Mouse (Mus musculus): Measurements from ENCODE around the gene Cenpt.

The Cenpt gene

DNA sequence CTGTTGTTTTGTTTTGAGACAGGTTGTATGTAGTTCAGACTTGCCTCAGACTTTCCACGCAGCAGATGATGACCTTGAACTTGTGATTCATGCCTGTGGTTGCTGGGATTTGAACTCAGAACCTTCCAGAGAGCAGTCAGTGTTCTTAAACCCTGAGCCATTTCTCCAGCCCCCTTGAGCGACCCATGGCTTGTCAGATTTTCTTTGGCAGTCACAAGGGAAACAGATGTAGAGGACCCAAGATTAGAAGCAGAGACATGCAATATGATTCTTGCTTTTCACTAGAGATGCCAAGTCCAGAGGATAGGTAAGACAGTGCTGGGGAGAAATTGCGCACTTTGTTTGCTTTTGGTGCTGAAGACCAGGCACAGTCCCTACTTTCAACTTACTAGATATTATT is at the start of gene Cenpt:
Gene Cenpt (minus strand): TSS at position 101 of the 400 bp plus-strand sequence.
- DNase-seq: no peak

DNA sequence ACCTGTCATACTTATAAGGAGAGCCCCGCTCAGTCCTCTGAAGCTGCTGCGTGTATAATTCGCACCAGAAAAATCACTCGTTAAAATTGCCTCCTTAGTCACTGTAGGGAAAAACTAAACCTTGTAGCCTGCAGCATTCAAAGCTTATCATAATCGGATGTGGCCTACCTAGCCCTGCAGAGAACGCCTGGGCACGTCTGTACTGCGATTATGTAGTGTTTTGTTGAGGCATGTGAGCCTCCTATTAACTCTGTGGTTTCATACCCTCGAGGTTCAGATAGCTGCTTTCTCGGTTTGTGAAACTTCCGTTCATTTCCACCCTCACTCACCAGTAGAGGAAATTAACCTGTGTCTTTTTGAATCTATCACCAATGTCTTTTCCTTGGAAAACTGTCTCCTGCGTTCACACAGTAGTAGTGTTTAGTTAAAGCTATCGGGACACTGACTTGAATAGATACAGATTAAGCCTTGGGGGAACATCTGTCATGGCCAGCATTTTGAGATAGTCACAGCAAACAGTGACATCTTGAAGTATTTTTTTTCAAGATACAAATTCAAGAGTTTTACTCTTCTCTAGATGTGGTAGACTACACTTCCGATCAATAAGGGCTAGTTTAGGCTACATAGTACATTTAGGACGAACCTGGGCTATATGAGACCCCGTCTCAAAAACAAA is 48.0 kb upstream of the Cenpt start:
- no peak for DNase-seq

GRCm38 (mm10) chr8:105900180-105900940 is 47.3 kb upstream of the Cenpt start, which contains the start of gene Pskh1:
Gene Pskh1 (plus strand): TSS chr8:105900441.
- peak; percentile 94 for DNase-seq

DNA sequence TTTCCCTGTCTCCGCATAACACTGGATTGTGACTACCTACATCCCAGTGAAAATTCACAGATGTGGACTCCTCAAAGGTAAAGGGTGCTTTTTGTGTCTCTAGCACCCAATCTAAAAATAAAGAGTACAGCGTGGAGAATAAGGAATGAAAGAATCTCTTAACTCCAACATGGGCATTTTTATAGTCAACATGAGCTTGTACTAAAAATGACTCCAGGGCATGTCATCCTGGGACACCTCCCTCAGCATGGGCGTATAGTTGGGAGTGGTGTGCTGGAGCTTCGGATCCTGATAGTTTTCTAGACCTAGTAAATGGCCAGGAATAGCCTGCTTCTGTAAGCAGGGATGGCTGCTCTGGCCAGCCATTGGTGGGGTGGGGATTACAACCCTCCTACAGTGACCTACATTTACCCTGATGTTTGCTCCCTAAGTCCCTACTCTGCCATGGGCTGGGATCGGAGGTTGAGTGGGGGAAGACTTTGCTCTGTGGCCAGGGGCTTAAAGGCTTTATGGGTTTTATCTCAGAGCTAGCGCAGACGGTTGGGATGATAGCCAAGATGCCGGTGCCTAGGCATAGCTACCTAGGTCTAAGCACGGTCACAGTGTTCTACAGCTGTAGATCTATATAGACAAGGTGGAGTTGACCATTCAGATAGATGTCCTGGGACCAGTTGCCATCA is 44.9 kb upstream of the Cenpt start:
- no peak for DNase-seq

DNA sequence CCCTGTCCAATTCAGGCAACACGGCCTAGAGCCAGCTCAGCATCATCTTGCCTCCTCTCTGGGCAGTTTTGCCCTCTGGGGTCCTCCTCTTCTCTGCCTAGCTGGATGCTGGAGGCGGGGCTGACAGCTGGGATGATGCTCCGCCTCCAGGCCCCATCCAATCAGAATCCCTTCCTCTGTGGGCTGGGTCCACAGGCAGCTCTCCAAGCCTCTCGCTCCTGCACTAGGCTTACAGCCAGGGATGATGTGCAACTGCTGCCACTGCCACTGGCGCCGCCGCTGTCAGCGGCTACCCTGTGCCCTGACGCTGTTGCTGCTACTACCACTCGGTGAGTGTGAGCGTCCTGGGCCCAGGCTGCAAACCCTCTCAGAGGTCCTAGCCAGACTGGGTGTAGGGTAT is 40.3 kb upstream of the Cenpt start, which contains the start of gene Nrn1l:
Gene Nrn1l (plus strand): TSS at position 229 of the 400 bp plus-strand sequence.
- DNase-seq: peak; percentile 63

DNA sequence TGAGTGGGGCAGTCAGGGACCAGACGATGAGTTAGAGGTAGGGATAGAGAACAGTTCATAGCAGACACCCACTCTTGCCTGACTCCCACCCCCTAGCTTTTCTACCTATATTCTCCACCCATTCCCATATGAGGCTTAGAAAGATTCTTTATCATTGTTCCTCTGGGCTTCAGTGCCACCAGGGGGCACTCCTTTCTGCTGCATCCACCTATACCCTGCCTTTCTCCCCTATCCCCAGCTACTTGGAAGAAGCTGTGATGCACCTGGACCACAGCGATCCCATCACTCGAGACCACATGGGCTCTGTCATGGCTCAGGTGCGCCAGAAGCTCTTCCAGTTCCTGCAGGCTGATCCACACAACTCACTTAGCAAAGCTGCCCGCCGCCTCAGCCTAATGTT is 39.4 kb upstream of the Cenpt start:
- peak; percentile 31 for DNase-seq

DNA sequence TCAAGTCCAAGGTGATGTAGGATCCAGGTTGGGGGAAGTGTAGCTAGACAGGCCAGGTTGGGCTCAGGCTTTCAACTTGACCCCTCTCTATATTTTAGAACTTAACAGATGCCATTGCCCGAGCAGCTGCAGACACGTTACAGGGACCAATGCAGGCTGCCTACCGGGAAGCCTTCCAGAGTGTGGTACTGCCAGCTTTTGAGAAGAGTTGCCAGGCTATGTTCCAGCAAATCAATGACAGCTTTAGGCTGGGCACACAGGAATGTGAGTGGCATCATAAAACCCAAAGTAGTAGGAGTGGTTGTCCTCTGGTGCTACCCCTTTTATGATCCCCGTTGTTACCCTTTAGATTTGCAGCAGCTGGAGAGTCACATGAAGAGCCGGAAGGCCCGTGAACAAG is 37.8 kb upstream of the Cenpt start:
- no peak for DNase-seq

DNA sequence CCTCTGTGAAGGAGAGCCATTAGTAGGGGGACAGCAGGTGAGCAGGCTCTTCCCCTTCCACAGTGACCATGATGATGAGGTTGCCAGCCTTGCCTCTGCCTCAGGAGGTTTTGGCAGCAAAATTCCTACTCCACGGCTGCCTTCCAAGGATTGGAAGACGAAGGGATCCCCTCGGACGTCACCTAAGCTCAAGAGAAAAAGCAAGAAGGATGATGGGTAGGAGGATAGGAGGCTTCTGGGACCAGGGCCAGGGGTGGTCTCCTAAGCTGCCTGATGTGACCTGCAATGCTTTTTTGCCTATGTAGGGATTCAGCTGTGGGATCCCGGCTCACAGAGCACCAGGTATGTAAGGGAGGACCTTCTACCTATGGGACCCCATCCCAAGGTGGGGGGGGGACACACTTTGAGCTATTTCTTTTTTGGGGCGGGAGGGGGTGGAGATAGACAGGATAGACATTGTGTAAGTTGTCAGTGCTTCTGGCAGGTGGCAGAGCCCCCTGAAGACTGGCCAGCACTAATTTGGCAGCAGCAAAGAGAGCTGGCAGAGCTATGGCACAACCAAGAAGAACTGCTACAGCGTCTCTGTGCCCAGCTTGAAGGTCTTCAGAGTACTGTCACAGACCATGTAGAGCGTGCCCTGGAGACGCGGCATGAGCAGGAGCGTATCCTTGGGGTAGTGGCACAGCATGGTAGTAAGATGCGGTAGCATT is 36.8 kb upstream of the Cenpt start:
- DNase-seq: no peak

GRCm38 (mm10) chr8:105880754-105881520 is 27.9 kb upstream of the Cenpt start, which contains the start of gene Edc4:
Gene Edc4 (plus strand): TSS chr8:105880881.
- DNase-seq: peak; percentile 91

DNA sequence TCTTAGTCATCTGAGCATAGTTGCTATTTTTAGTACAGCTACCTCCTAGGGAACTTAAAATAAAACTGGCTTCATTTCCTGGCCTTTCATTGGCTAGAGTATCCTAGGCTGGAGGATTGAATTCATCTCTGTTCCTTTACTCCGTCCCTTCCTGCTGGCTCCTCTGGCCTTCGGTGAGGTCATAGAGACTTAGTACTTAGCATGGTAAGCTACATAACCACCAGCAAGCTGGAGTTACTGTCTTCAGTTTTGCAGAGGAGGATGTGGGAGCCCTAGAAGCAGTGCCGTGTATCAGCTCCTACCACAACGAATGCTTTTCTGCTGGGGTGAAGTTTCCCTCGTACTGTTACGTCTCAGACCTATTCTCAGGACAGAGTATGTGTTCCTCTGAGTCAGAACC is 21.2 kb upstream of the Cenpt start:
- no peak for DNase-seq

DNA sequence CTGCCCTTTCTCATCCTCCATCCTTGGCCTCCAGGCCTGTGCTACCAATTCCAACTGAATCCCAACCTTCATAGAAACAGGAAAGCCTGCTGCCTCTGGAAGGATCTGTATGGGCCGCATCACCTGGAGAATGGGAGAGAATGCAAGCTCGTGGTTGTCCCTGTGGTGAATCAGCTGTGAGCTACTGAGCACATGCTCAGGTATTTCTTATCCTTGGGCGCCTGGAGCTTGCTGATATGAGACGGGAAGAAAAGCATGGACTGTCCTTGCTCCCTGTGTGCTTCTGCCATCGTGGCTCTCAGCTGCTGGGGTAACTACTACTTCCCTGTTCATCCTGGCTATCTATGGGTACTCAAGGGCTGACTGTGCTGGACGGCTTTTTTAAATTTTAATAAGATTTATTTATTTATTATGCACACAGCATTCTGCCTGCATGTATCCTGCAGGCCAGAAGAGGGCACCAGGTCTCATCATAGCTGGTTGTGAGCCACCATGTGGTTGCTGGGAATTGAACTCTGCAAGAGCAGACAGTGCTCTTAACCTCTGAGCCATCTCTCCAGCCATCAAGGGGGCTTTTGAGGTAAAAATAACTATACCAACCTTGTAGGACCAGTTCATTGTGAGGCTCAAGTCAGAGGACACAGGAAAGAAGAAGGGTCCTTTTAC is 13.4 kb upstream of the Cenpt start:
- no peak for DNase-seq

- DNase-seq: no peak
These were observed 8.9 kb upstream of the Cenpt start for GRCm38 (mm10) chr8:105861951-105862350.

DNA sequence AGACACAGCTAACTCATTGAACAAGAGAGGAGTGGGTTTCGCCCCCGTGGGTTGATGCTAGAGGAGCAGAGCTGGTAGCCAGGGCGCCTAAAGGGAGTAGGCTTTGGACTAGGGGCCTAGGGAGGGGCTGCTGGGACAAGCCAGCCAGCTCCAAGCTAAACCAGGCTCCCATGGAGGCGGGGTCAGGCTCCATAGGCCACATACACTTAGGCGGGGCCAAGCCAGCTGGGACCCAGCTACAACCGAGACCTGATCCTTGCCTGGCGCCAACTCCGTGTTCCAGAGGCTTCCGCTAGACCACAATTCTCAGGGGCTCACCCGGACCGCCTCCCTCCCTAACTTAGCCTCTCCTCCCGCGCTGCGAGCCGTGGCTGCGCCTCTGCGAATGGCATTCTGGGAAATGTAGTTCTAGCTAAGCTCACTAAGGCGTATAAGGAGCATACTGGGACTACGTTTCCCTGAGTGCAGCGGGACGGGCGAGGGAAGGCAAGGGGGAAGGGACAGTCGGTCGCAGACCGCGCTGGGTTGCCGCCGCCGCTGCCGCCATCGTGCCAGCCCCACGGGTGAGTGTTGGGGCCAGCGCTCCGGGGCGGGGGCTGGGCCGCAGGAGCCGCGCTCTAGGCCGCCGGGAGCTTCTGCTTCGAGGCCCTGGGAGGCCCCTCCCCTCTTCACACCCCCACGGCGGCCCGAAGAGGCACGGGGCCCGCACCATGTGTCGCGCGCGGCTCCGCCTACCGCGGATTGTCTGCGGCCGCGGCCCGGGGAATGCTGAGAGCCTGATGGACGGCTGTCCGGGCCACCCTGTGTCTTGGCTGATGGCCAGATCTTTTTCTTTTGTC is 7.3 kb upstream of the Cenpt start, which contains the start of gene Nutf2:
Gene Nutf2 (plus strand): TSS at position 438 of the 839 bp plus-strand sequence.
- DNase-seq: peak; percentile 92

GRCm38 (mm10) chr8:105859314-105859713 is 6.2 kb upstream of the Cenpt start:
- DNase-seq: no peak

DNA sequence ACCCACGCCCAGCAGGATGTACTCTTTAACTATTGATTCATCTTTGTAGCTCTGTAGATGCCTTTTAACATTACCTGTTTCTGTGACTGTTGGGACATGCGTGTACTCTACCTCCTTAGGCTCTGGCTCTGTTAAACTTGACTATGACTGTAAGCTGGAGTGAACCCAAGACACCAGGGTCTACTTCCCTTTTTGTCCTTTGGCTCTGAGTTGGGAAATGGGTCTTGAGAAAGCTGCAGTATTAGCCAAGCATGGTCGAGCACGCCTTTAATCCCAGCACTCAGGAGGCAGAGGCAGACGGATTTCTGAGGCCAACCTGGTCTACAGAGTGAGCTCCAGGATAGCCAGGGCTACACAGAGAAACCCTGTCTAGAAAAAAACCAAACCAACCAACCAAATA is 5.4 kb upstream of the Cenpt start:
- DNase-seq: no peak

DNA sequence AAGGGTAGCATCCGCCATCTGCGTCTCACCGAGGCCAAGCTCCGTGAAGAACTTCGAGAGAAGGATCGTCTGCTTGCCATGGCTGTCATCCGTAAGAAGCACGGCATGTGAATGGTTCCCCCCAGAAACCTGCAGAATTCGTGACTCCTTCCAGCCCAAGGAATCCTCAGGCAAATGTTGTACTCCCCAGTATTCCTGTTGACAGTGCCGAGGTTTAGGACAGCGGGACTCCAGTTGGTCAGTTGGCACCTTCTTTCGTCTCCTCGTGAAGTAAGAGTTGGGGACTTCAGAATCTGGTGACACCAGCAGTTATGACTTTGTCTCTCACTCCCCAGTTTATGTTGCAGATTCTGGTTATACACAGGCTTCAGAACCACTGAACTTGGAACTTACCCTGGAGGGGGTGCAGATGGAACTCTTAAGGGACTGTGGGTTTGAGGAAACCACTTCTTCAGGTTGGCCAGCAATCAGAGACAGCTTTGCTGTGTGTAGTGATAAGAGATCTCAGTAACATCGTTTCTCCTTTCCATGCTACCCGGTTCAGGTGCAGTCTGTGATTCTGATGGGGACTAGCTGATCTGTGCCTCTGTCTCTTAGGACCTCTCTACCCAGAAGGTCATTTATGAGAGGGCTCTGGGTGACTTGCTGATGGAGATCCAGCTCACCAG is 3.2 kb upstream of the Cenpt start:
- DNase-seq: no peak

- no peak for DNase-seq
These were observed 2.4 kb upstream of the Cenpt start for GRCm38 (mm10) chr8:105855248-105856167.

GRCm38 (mm10) chr8:105854715-105855216 is 1.7 kb upstream of the Cenpt start, which contains the start of gene Thap11:
Gene Thap11 (plus strand): TSS chr8:105855132.
- peak; percentile 96 for DNase-seq
